Mouse (Mus musculus): Measurements from ENCODE around the gene Lrtm2.
A peak's percentile ranks its signal among the peaks of the same experiment; 100 is the strongest.
"Not testable (repeated sequence)": the region's sequence is repeated elsewhere in the genome, so short reads cannot be mapped to it uniquely, and the experiment has no call there.

The Lrtm2 gene

DNA sequence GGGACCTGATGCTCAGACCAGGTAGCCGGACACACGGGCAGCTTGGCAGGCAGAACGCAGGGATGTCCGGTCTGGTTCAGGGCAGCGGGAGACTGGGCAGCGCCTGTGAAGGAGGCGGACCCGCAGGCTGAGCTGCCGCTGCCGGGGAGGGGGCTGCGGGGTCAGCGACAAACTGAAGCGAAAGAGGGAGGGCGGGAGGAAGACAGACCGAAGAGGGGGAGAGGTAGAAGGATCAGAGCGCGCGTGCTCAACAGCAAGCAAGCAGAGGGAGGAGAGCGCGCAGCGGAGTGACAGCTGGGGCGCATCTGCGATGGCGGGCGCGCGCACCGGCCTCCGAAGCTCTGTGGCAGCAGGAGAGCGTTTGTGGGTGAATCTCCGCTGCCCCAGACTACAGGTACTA lies at the start of gene Lrtm2:
TSS of gene Lrtm2 (minus strand) at position 261 of the 400 bp plus-strand sequence.
- DNase-seq: peak; percentile 63 to 72

- DNase-seq: no peak
These were observed 48.1 kb upstream of the Lrtm2 start for GRCm38 (mm10) chr6:119378631-119379030.

GRCm38 (mm10) chr6:119377613-119378012 lies 47.0 kb upstream of the Lrtm2 start:
- DNase-seq: no peak

DNA sequence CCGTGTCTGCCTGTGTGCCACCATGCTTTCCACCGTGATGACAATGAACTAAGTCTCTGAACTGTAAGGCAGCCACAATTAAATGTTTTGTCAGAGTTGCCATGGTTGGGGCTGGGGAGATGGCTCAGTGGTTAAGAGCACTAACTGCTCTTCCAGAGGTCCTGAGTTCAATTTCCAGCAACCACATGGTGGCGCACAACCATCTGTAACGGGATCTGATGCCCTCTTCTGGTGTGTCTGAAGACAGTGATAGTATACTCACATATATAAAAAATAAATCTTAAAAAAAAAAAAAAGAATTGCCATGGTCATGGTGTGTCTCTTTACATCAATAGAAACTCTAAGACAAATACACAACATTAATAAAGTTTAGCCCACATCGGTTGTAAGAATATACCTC lies 44.5 kb upstream of the Lrtm2 start:
- DNase-seq: no peak

GRCm38 (mm10) chr6:119373000-119373705 lies 42.6 kb upstream of the Lrtm2 start:
- no peak for DNase-seq

- DNase-seq: no peak
These were observed 41.7 kb upstream of the Lrtm2 start for GRCm38 (mm10) chr6:119372237-119372636.

- DNase-seq: no peak
These were observed 41.1 kb upstream of the Lrtm2 start for GRCm38 (mm10) chr6:119371624-119372023.

DNA sequence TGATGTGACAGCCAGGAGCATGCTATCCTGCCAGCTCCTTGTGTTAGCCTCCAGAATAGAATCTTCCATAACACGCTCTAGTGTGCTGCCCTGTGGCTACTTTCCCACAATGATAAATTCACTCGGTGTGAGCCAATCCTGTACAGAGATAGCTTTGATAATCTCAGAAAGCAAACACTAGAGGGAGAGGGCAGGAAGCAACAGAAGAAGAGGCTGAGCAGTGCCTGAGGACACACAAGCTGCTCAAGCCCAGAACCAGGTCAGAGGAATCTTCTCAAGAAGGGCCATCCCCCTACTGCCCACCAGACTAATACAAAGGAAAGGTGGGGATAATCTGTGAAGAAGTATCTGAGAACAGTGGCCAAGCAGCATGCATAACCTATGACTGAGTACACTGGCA lies 36.8 kb upstream of the Lrtm2 start:
- no peak for DNase-seq

DNA sequence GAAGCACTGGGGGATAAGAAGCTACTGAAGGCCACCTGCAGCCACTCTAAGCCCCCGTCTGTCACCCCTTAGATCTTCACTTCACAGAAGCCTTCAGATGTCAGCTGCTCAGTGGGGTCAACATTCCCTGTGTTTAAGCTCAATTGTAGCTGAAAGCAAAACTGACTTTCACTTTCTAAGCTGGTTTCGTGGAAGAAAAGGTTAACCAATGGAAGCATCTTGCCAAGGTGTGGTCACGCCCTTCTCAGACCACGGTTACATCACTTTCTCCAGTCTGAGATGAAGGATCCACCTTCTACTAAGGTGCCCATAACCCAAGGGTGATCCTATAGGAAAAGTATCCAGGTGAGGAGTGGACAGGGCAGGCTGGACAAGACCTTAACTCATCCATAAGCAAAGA lies 36.2 kb upstream of the Lrtm2 start:
- not testable (repeated sequence) for DNase-seq

- DNase-seq: no peak
These were observed 33.0 kb upstream of the Lrtm2 start for GRCm38 (mm10) chr6:119363593-119363992.

DNA sequence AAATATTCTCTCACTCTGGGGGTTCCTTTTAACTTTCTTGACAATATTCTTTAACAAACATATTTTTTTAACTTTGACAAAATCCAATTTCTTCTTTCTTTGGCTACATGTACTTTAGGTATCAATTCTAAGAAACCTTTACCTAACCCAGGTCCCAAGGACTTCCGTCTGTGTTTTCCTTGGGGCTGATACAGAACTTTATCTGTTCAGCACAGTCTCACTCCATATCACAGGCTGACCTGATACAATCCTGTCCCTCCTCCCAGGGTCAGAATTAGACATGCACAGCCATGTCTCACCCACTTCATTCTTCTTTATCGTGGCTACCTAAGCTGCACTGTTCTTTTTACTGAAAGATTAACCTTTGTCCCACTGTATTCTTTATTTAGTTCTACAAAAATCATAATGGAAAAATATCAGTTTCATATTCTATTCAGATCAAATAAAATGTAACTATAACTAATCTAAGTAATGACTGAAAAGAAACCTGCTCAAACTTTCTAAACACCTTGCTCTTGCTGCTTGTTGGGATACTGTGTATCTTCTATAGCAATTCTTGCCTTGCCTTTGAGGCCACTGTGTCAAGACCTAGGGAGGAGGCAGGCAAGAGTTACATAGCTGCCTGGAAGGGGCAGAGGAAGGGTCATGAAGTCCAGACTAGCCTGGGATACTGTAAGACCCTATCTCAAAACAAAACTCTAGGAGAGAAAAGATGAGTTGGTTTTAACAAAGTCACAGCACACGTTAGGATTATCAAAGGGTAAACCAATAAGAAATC lies 30.5 kb upstream of the Lrtm2 start:
- no peak for DNase-seq

GRCm38 (mm10) chr6:119360250-119360649 lies 29.7 kb upstream of the Lrtm2 start:
- not testable (repeated sequence) for DNase-seq

DNA sequence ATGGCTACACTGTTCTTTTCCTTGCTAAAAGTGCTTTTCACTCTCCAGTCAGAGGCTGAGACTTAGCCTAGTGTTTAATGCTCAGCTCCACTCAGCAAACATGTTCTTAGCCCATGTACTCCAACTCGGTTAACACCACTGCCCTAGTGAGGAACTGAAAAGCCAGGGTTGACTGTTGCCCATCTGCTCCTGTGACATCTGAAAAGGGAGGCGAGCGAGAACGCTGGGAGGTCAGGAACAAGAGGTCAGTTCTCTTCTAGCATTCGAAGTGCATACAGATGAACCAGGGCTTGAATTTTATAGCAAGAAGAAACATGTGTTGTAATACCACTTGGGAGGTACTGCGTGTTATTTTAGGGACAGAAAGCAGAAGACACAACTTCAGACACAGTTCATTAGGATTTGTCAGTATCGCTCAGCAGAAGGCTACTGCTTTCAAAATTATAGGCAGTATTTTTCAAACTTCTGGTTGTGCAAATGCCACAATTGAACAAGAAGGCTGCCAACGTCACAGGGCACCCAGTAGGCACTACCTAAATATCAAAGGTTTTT lies 27.5 kb upstream of the Lrtm2 start:
- no peak for DNase-seq

DNA sequence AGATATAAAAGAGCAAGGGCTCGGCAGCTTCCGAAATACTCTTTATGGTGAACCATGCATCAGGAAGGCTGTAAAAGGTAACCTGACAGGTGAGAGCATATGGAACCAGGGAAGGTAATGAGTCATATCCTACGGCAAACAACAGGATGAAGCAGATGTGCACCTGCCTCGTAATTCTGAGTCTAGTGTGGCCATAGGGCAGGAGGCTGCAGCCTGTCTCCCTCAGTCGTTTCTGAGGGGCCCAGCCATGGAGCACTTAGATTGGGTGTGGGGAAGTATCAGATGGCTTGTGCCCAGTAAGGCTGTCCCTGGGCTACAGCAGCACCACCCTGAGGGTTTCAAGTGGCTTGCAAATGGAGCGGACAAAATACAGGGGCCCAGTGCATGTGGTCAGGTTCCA lies 21.9 kb upstream of the Lrtm2 start:
- no peak for DNase-seq

GRCm38 (mm10) chr6:119351656-119352055 lies 21.1 kb upstream of the Lrtm2 start:
- no peak for DNase-seq

DNA sequence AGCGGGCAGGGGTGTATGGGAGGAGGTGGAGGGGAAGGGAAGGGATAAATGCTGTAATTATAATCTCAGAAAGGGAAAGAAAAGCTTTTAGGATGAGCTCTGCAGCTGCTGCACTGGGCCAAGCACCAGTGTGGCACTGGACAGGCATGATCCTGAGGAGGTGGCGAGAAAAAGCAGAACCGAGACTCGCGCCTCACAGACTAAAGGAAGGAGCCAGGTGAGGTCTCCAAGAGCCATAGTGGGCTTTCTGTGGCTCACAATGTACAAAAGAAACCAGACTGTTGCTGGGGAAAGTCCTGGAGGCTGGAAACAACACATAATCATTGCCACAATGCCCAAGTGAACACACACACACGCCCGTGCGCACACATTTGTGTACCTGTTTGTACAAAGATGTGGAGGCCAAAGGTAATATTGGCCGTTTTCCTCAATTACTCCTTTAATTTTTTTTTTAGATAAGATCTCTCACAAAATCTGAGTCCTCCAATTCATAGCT lies 20.2 kb upstream of the Lrtm2 start:
- DNase-seq: no peak

DNA sequence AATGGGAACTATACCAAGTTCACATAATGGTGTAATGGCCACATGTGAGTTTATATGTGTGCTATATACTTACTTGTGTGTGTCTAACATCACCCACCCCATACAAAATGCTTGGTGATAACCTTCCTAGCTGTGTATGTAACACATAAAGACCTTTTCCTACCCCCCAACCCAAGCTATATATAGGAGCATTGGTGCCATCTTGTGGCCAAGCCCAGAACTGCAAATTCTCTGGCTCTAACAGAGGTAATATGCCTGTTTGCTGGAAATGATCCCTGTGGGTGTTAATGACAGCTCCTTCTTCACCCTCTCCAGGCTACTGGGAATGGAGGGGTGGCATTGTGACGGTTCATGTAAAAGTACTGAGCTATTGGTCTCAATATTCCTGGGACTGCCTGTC lies 17.7 kb upstream of the Lrtm2 start:
- peak; percentile 87 to 92 for DNase-seq

- DNase-seq: peak in 1 of 2 experiments; percentile 23
These were observed 17.2 kb upstream of the Lrtm2 start for GRCm38 (mm10) chr6:119347813-119348212.

DNA sequence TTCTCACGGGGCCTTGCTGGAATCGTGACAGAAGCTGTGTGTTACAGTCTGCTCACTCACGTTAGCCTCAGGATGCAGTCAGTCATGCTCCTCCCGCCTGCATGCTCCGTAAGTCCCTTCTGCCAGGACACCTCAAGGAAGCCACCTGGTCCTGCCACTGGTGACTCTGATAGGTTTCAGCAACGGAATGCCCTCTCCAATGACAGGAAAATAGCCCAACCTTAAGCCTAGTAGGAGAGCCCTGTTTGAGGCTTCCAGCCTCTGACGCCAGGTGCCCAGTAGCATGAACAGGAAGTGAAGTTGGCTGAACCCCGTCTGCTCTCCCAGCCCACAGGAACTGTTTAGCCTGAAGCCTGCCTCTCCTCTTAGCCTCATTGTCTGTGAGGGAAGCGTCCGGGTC lies 15.7 kb upstream of the Lrtm2 start:
- peak; percentile 59 to 67 for DNase-seq

DNA sequence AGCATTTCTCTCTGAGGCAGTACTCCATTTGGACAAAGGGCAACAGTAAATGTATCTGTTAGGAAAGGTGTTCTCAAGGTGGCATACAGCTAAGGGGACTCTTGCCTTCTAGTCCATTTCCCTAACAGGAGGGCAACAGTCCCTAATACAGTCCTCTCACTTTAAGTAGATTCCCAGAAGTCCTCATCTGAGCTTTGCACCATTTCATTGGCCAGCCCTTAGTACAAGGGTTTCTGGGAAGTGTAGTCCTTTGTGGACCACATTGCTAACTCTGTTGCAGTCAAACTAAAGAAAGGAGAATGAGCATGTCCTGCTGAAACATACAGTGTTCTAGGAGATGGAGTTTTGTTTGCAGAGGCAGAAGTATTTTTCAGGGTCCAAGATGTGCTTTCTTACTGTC lies 10.8 kb upstream of the Lrtm2 start:
- peak in 1 of 2 experiments; percentile 45 for DNase-seq

DNA sequence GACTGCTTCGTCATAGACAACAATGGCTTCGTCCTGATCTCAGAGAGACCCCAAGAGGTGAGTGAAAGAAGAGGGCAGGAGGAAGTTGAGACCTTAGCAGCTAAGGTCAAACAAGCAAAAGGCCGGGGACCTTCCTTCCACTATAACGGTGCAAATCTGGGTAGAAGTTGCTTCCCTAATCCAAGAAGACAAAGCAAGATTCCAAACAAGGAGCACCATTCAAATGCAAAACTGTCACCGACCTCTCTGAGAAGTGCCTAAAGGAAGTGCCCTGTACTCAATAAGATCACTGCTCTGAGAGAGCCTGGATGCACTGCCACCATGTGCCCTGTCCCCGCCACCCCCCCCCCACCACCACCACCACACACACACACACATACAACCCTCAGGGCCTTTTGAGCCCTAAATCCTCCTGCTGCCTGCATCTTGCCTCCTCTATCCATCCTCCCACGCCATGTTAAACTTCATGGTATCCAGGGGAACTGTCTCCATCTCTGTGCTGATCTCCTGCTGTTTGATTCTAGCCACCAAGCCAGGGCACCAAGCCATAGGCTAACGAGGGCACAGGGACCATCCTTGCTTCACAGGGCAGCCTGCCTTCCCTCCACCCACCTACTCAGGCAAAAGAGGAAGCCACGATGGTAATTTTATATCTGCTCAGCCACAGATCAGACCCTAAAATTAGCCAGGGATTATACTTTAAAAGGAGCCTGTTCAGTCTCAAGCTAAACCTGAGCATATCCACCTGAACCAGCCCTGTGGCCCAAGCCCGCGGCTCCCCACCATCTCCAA lies 7.8 kb upstream of the Lrtm2 start:
- no peak for DNase-seq

DNA sequence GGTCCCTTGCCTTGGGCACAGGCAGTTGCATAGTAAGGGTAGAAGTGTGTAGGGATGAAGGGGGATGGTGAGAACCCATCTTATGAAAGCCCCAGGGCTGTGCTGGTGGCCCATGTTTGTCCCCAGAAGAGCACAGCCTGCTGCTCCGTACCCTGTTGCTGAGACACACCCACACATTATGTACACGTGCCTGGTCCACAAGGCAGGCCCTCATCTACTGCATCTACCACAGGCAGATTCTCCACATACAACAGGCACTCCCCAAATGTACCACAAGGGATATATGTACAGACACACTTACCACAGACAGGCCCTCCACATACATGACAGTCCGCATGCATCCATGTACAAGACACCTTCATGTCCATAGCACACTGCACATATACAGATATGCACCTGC lies 6.7 kb upstream of the Lrtm2 start:
- DNase-seq: no peak

GRCm38 (mm10) chr6:119336124-119336523 lies 5.6 kb upstream of the Lrtm2 start:
- DNase-seq: no peak

Data from cerebellum, postnatal 25 days (tissue).